Mouse (Mus musculus) common myeloid progenitor, adult 5-6 weeks (primary cell): ENCODE data around the gene Armt1. TPM values are rescaled to one million over a fixed set of nuclear protein-coding genes. Genes with fewer than 3 reads are reported as not detected.

ENCODE experiments used
- total RNA-seq: library from RNA; stranded (forward); fragments of 200-1000, 187-1606 nt; gene quantifications from 2 replicates; pipeline ENCODE4 v1.2.3, GENCODE M21; 2017

The Armt1 gene
- total RNA-seq, 1 experiment from 2014 or later: 28.2 TPM

Other genes with a start within 250 kb of the Armt1 start
- gene Akap12, start 166.1 kb upstream of the Armt1 start, total RNA-seq: under 0.01 and 0.68 TPM in 2 replicates
- gene Zbtb2, start 44.4 kb upstream of the Armt1 start, total RNA-seq: 14.9 and 17.2 TPM in 2 replicates
- 34.6 and 41.6 TPM in 2 replicates for gene Rmnd1, start 79 bp upstream of the Armt1 start, total RNA-seq
- gene Ccdc170, start 50.0 kb downstream of the Armt1 start, total RNA-seq: not detected in 2 replicates
- gene Esr1, start 179.1 kb downstream of the Armt1 start, total RNA-seq: 6.0 and 11.3 TPM in 2 replicates